Mouse (Mus musculus) heart, adult 2 months (tissue): ENCODE results near the gene Stpg3. TPM values are rescaled to one million over a fixed set of nuclear protein-coding genes. Genes with fewer than 3 reads are reported as not detected.

Experiments
- DNase-seq, 2 experiments: peaks; one replicate each; pipeline ENCODE4 v3.0.0; 2021
- H3K27ac ChIP-seq: fragments of 200-600 bp; 2 replicates; pipeline ENCODE4 v1.8.1; 2022
- H3K27me3 ChIP-seq: fragments of 200-500 bp; 2 replicates; pipeline ENCODE4 v1.6.1; 2012; ENCODE audit warnings: mild to moderate bottlenecking, low read length, inconsistent platforms, mixed read lengths; ENCODE audit not compliant: control insufficient read depth, insufficient read depth
- H3K36me3 ChIP-seq: fragments of 200-500 bp; 2 replicates; pipeline ENCODE4 v1.6.1; 2012; ENCODE audit warnings: low read length, inconsistent platforms; ENCODE audit not compliant: control insufficient read depth, insufficient read depth
- H3K4me1 ChIP-seq: fragments of 200-500 bp; 2 replicates; pipeline ENCODE4 v1.6.1; 2011; ENCODE audit warnings: low read length; ENCODE audit not compliant: control insufficient read depth, insufficient read depth
- H3K4me3 ChIP-seq: fragments of 200-600 bp; 2 replicates; pipeline ENCODE4 v1.8.1; 2022
- H3K79me2 ChIP-seq: fragments of 200-500 bp; replicated peaks from 2 replicates; pipeline ENCODE4 v1.6.1; 2012; ENCODE audit warnings: mild to moderate bottlenecking, inconsistent platforms, low read length, moderate library complexity, mixed read lengths; ENCODE audit not compliant: control insufficient read depth, insufficient read depth
- H3K9ac ChIP-seq: fragments of 200-500 bp; 2 replicates; pipeline ENCODE4 v1.6.1; 2012; ENCODE audit warnings: low read depth, mild to moderate bottlenecking, control low read depth, inconsistent platforms, low read length, mixed read lengths
- CTCF ChIP-seq: fragments of 200-600 bp; IDR thresholded peaks from 2 replicates; pipeline ENCODE4 v1.8.1; 2022; ENCODE audit warnings: antibody characterized with exemption, mild to moderate bottlenecking, moderate library complexity
- EP300 ChIP-seq: fragments of 200-500 bp; IDR thresholded peaks from 2 replicates; pipeline ENCODE4 v1.6.1; 2011; ENCODE audit warnings: low read depth, low read length, control low read depth; ENCODE audit not compliant: insufficient read depth
- POLR2A ChIP-seq: fragments of 200-500 bp; IDR thresholded peaks from 2 replicates; pipeline ENCODE4 v1.6.1; 2011; ENCODE audit warnings: mild to moderate bottlenecking, low read depth, low read length, control low read depth; ENCODE audit not compliant: insufficient read depth
- WGBS: fragments of 180-500 bp; shearing (Covaris S2); methylation state at CpG from one replicate; pipeline ENCODE4 v1.1.7; 2018; 5-methylcytosine and 5-hydroxymethylcytosine counted together
- intact Hi-C: fragments of 180-260 bp; cut with DNase I; formaldehyde crosslinking; loops from one replicate; pipeline ENCODE4 v1.15.1; 2025
- polyA plus RNA-seq: library from polyadenylated mRNA; depleted of rRNA; stranded (reverse); fragments of >200 nt; gene quantifications from 2 replicates; pipeline ENCODE4 v1.2.3, GENCODE M21; 2012
- total RNA-seq, 2 experiments: library from RNA; stranded (reverse); gene quantifications; 2 replicates each; pipeline ENCODE4 v1.2.3; 2021

The Stpg3 gene
- total and polyA plus RNA-seq, 3 experiments: not detected

DNA sequence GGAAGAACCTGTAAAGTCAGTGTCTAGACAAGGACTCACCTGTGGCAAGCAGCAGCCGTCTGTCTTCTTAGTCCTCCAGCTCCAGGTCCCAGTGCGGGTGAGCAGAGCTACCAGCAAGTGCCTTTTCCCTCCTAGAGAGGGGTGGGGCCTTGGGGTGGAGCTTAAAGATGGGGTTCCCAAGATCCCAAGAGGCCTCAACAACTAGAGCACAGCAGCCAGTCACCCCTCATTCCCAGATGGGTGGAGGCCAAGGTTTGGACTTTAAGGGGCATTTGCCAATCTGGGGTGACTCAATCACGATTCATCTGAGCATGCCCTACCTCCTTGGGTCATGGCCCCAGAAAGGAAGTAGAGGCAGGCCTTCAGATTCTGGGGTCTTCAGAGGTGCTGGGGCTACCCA, 25.3 kb upstream of the Stpg3 start:
- no peak for TF ChIP-seq POLR2A
- no peak for TF ChIP-seq CTCF
- no peak for TF ChIP-seq EP300
- Histone ChIP-seq H3K9ac (no peak overlapping the region), H3K27ac (no peak overlapping the region), H3K36me3 (no peaks in the 10 kb centered on the region), H3K4me3 (no peak overlapping the region), H3K27me3 (peaks cover 5% of the 10 kb centered on the region; the same call in 1 of the 2 replicates), H3K79me2 (no peaks in the 10 kb centered on the region), H3K4me1 (peaks cover 2% of the 10 kb centered on the region; the same call in 1 of the 2 replicates)
- DNase-seq: peak in 1 of 2 experiments; percentile 12
- 77% methylated on average over 3 of the region's 3 CpGs for WGBS
- intact Hi-C loops: no loop called here

DNA sequence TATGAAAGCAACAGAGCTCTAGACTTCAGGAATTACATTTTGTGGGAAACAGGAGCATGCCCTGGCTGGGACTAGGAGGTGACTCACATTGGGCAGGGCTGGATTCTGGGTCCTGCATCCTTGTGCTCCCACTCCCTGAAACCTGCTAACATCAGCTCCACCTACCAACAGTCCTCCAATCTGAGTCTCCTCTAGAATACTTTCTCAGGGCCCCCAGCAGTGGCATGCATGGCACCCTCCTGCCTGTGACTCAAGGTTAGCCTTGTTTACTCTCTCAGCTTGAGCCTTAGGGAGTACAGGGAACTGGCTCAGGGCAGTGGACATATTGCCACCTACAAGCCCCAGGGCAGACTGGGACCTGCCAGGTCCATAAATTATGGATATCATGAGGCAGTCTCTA, 23.7 kb upstream of the Stpg3 start:
- Histone ChIP-seq H3K36me3 (no peaks in the 10 kb centered on the region), H3K4me1 (peaks cover 2% of the 10 kb centered on the region; the same call in 1 of the 2 replicates), H3K27ac (no peak overlapping the region), H3K9ac (no peak overlapping the region), H3K27me3 (peaks cover 5% of the 10 kb centered on the region; the same call in 1 of the 2 replicates), H3K79me2 (no peaks in the 10 kb centered on the region), H3K4me3 (no peak overlapping the region)
- intact Hi-C loops: no loop called here
- no peak for DNase-seq
- TF ChIP-seq EP300 (no peak), POLR2A (no peak), CTCF (no peak)

DNA sequence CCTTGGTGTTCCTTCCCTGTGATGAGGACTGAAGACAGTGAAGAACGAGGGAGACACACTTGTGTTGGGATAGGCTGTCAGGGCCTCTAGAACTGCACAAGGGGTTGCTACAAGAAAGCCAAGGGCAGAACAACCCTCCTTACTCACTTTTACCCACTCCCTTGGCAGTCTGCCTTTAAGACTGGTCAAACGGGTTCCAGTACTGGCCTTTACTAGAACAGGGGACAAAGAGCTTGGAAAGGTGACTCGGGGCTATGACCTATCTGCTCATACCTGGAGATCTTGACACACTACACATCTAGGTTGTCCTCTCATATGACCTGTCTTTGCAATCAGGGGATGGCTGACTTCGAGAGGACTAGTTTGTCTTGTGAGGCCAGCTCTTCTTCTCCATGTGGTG, 23.1 kb upstream of the Stpg3 start:
- intact Hi-C loops: no loop called here
- TF ChIP-seq POLR2A (no peak), CTCF (no peak), EP300 (no peak)
- Histone ChIP-seq H3K4me3 (no peak overlapping the region), H3K4me1 (peaks cover 2% of the 10 kb centered on the region; the same call in 1 of the 2 replicates), H3K36me3 (no peaks in the 10 kb centered on the region), H3K27ac (no peak overlapping the region), H3K27me3 (peaks cover 2% of the 10 kb centered on the region; the same call in 1 of the 2 replicates), H3K79me2 (no peaks in the 10 kb centered on the region), H3K9ac (no peak overlapping the region)
- DNase-seq: no peak
- WGBS: 58% methylated on average over 4 of the region's 4 CpGs

DNA sequence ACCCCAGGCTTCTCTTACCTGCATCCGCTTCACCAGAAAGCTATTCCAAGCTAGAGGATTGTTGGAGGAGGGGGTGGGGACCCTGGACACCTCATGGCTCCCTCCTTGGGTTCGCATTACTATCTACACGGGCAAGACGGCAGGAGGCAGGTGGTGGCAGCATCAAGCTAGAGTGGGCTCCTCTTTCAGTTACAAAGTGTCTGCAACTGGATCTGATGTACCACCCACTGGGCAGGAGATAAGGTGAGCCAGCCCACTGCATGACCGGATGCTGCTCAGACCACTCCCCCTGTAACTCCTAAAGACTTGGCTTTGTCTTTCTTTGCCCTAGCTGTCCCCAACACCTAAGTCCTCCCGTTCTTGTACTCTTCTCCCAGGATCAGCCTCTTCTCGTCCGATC, 22.2 kb upstream of the Stpg3 start, which contains the start of gene Rnf224:
TSS of gene Rnf224 (minus strand) at position 174 of the 400 bp plus-strand sequence.
- Histone ChIP-seq H3K4me3 (no peak within 1 kb of the TSS), H3K79me2 (no peaks in the 10 kb centered on the region), H3K36me3 (no peaks in the 10 kb centered on the region), H3K4me1 (peaks cover 2% of the 10 kb centered on the region; the same call in 1 of the 2 replicates), H3K27me3 (no peaks in the 10 kb centered on the region), H3K27ac (no peak within 1 kb of the TSS), H3K9ac (no peak within 1 kb of the TSS)
- intact Hi-C loops: no loop called here
- no peak for DNase-seq
- TF ChIP-seq POLR2A (no peak), EP300 (no peak), CTCF (no peak)
- WGBS: 21% methylated on average over 8 of the region's 8 CpGs

DNA sequence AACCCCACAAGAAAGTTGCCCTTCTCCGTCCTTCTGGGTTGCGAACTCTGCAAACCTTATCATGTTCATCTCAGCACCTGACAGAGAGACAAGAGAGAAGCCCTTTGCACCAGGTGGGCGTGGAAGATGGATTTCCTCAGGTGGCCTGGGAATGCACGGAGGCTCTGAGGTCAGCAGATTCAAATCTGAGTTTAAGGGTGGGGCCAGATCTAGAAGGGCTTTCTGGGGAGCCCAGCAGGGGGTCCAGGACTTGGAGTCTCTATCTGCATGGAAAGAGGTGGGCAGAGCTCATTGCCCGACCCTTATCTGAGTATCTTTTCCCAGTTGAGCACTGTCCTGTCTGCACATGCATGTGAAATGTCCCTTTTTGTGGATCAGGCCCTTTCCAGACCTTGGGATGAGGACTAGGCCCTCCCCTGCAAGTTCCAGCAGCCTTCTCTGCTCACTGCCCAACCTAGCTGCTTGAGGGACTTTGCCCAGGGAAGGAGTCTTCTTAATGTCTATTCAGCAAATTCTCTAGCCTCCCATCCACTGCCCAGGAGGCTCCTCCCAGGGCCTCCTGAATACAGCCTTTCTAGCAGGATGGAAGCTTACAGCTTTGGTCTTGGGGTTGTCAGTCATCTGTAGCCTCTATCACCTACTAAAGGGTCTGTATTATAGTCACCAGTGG, 20.2 kb upstream of the Stpg3 start:
- Histone ChIP-seq H3K4me1 (no peaks in the 10 kb centered on the region), H3K36me3 (no peaks in the 10 kb centered on the region), H3K27ac (no peak overlapping the region), H3K9ac (no peak overlapping the region), H3K27me3 (no peaks in the 10 kb centered on the region), H3K4me3 (no peak overlapping the region), H3K79me2 (no peaks in the 10 kb centered on the region)
- DNase-seq: no peak
- WGBS: 54% methylated on average over 5 of the region's 5 CpGs
- intact Hi-C loops: no loop called here
- TF ChIP-seq CTCF: no peak
- no peak for TF ChIP-seq EP300
- no peak for TF ChIP-seq POLR2A

DNA sequence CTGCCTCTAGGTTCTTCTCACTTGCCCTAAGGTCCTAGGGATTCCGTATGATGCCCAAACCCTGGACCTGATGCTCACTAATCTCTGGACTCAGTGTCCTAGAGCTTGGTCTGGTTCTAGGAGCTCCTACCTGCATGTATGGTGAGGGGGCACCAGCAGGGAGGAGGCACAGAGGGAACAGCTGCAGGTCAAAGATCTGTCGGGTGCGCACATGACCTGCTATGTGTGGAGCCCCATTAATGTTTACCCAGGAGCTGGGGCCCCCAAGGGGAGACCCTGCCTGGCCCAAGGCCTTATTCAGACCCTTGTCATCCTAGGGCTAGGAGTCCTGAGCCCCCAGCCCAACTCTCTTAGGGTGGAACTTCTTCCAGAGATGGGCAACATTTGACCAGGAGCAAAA, 19.6 kb upstream of the Stpg3 start, which contains the start of gene Slc34a3:
TSS of gene Slc34a3 (minus strand) at position 315 of the 400 bp plus-strand sequence.
- no peaks in the 10 kb centered on the region for H3K4me1 ChIP-seq
- no peak for TF ChIP-seq CTCF
- no peak for TF ChIP-seq EP300
- no peak for TF ChIP-seq POLR2A
- no peak for DNase-seq
- H3K79me2 ChIP-seq: no peaks in the 10 kb centered on the region
- no peaks in the 10 kb centered on the region for H3K27me3 ChIP-seq
- no peak within 1 kb of the TSS for H3K9ac ChIP-seq
- H3K36me3 ChIP-seq: no peaks in the 10 kb centered on the region
- WGBS: 86% methylated on average over 3 of the region's 3 CpGs
- H3K27ac ChIP-seq: no peak within 1 kb of the TSS
- intact Hi-C loops: no loop called here
- no peak within 1 kb of the TSS for H3K4me3 ChIP-seq
